Mouse (Mus musculus) embryo, embryonic 9.5 days (tissue): ENCODE results near the gene Adam19.
A peak's percentile ranks its signal among the peaks of the same experiment; 100 is the strongest.

Experiments used
- DNase-seq: peaks from one replicate; pipeline ENCODE4 v3.0.0-alpha.2; 2017; ENCODE audit errors: extremely low spot score

Adam19 gene

DNA sequence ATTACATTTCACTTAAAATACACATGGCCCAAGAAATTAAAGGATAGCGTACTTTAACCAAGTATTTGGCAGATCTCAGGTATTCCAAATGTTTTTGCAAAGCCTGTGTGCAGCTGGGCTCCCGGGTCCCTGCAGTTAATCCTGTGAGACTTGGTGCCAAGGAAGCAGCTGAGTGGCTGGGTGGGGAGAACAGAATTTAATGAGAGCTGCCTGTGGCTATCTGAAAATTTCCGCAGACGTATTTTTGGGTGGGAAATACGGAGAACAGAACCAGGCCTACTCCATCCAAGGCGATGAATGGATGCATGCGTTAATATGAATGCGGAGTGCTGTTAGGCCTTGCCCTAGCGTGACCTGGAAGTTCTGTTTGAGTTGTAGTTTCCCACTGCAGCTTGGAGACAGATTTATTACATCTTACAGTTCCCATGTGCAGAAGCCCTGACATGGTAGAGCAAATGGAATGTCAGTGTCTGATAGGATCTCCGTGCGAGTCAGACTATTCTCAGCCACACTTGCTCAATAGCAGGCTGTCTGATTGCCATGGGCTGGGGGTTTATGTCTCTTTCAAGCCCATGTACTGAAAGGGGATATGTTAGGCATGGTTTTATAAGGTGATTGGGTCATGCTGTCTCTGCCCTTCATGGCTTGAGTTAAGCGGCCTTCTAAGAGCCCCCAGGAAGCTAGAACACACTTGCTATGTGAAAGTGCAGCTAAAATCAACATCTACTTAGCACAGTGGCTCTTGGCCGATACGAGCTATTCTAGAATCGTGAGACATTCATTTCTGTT lies 17.5 kb downstream of the Adam19 start:
- DNase-seq: no peak

DNA sequence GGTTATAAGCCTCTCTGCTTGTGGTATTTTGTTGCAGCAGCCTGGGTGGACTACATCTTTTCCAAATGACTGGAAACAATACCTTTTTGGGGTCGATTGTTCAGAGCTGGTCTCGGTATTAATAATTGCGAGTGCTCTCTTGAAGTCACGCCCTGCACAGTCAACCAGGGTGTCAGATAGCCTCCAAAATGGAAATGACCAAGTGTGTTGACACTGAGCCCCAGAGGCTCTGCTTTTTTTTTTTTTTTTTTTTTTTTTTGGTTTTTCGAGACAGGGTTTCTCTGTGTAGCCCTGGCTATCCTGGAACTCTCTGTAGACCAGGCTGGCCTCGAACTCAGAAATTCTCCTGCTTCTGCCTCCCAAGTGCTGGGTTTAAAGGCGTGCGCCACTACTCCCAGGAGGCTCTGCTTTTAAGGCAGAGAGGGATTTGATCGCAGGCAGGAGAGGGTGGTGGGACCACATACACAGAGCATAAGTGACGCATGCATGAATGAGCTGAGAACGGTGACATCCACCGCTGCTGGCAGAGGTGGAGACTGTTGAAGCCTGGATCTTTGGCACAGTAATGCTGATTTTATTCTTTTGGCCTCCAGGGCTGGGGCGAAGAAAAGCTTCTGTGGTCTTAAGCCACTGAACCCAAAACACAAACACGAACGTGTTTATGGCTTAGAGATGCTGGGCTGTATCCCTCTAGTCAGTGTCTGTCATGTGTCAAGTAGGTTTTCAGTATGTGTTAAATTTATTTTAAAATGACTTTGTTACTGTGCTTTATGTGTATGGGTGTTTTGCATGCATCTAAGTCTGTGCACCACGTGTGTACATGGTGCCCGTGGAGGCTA lies 18.3 kb downstream of the Adam19 start:
- DNase-seq: no peak

DNA sequence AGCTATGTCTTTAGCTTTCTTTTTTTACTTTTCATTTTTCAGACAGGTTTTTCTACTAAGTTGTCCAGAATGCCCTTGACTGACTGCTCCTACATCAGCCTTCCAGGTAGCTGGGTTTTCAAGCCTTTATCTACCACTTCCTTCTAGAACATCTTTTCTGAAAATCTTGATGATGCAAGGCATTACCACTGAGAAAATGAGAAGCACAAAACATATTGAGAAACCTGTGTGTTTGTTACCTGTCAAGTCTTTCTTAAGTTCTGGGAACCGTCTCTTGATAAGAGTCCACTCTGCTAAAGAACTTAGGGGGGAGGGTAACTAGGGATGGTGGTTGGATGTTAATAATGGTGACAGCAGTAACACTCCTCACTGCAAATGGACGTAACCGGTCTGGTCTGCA lies 19.7 kb downstream of the Adam19 start:
- DNase-seq: no peak

- DNase-seq: no peak
These were observed 20.8 kb downstream of the Adam19 start for GRCm38 (mm10) chr11:46076442-46077158.

DNA sequence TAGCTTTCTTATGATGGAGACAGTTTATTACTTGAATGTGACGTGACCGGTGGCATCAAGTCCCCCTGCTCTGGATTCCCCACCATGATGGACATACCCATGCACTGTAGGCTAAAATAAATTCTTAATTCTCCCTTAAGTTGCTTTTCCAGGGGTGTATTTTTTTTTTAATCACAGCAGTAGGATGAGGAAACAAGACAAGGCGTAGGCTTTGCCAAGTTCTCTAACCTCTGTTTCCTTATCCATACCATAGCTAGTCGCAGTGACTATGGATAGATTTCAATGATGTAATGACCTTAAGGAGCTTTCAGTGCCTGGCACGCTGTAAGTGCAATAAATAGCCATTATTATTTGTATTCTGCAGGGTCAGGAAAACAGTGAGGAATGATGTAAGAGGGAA lies 21.5 kb downstream of the Adam19 start:
- DNase-seq: no peak

DNA sequence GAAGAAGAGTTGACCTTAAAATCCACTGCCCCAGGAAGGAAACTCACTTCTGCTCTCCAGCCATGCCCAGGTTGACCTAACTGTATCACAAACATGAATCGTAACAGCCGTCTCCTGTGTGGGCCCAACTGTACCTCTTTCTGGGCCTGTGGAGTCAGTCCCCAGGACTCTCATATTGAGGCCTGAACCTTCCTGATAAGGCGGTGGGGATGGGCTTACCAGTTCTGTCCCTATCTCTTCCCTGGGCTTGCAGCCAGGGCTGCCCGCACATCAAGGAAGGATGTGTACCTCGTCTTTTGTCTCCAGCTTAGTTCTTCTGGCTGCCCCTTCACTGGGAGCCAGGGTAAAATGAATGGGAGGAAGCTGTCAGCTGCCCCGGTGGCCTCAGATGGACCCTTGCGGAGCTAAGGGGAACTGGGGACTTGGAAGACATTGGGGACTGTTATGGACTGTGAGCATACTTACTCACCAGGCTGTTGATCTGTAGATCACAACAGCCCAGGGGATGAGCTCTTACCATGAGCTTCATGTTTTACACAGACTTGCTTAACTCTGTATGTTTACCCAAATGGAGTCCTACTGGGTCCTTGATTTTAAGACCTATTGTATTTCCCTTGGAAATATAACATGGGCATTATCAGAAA lies 22.1 kb downstream of the Adam19 start:
- DNase-seq: no peak

DNA sequence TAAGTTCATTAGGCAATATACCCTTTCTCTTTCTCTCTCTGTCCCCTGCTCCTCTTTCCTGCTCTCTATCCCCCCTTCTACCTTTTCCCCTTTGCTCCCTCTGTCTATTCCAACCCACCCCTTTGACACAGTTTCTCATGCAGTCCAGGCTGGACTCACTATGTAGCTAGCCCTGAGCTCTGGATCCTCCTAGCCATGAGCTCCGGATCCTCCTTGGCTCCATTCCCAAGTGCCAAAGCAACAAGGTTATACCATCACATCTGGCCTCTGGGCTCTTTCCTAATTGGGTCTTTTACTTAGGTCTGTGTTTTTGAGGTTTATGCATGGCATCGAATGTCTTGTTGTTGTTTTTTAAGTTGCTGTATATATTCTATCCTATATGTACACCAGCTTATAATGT lies 25.3 kb downstream of the Adam19 start:
- no peak for DNase-seq

GRCm38 (mm10) chr11:46083405-46083804 lies 27.6 kb downstream of the Adam19 start:
- no peak for DNase-seq

- no peak for DNase-seq
These were observed 28.1 kb downstream of the Adam19 start for GRCm38 (mm10) chr11:46083835-46084444.

DNA sequence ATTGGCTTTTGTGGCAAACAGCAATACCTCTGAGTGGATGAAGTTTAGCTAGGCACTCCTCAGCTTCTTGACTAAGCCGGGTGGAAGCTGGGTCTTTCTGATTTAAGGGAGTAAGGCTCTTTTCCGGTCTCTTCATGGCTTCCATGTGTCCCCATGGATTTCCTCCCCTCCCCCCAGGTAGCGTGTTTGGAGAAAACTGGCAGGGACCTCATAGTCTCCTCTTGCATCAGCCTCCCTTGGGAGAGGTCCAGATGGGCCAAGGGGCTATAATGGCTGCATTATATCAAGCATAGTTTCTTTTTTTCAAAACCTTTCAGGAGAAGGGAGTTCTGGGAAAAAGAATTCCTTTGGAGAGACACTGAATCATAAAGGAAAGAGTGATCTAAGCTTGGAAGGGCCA lies 28.8 kb downstream of the Adam19 start:
- DNase-seq: no peak

- no peak for DNase-seq
These were observed 29.8 kb downstream of the Adam19 start for GRCm38 (mm10) chr11:46085398-46086163.

GRCm38 (mm10) chr11:46086446-46086845 lies 30.7 kb downstream of the Adam19 start:
- no peak for DNase-seq

DNA sequence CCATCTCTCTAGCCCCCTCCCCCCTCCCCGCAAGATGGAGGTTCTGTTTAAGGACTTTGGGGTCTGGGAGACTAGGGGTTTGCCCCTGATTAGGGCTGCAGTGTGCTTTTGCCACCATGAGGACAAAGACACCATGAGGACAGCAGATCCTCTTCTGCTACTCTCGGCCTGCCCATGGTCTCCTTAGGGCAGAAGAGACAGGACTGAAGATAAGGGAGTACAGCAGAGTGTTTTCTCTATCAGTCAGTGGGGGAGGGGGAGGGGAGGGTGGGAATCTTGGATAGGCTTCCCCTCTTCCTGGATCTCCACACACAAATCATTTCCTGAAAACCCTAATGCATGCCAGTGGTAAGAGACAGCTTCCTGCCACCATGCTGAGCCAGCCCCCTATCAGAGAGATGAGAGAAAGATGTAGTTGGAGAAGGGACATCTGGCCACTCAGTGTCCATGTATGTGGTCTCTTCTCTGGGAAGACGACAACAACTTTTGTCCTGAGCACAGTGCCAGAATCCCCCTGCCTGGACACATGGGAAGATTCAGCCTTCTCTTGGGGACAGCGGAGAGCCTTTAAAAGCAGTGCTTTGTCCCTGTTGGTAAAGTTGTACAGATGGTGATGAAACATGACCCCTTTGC lies 33.4 kb downstream of the Adam19 start:
- peak; percentile 14 for DNase-seq

- DNase-seq: no peak
These were observed 34.4 kb downstream of the Adam19 start for GRCm38 (mm10) chr11:46090036-46090725.

GRCm38 (mm10) chr11:46090951-46091667 lies 35.3 kb downstream of the Adam19 start:
- no peak for DNase-seq

DNA sequence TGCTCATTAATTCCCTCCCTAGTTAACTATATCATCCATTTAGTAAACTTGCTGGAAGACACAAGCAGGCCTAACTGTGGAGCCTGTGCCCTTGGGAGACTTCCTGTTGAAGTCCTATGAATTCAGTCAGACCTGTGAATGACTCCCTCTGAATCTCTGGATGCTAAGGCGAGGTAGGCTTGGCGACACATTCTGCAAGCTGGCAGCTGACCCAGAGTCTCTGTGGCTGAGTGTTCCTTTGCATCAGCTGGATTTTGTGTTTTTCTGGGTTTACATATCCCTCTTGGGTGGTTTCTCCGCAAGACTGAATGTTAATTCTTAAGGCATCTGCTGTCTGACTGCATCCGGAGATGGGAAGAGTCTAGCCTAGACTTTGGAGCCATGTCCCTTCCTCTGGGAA lies 36.3 kb downstream of the Adam19 start:
- DNase-seq: no peak

DNA sequence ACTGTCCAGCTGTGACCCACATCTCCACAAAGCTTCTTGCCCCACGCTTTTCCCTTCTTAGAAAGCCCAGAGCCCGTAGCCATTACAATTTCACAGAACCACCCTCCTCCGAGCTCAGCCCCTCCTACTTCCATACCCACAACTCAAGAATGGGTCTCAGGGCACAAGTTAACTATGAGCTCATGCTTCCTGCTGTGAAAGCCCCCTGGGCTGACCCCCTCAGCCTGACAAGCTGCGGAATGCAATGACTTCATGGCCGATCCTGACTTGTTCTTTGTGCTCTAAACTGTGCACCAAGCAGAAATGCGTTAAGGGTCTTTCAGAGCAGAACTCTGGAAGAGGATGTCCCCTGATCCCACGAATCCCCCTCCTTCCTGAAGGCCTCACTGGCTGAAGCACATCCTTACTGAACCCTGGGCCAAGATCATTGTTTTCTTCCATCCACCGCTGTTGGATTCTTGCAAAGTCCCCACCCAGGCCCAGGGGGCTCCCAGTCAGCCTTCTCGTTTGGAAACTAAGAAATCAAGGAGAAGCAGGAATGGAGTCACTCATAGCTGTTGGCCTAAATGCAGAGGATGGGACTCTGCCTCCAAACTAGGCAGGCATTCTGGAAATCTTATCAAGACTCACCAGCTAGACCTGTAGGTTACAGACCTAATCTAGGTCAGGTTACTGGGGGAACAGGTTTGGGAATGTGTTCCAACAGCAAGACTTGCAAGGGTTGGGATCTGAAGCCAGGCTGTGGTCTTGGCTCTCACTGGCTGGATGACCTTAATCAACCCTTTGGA lies 39.9 kb downstream of the Adam19 start:
- no peak for DNase-seq

GRCm38 (mm10) chr11:46096265-46096649 lies 40.5 kb downstream of the Adam19 start:
- no peak for DNase-seq
